Mouse (Mus musculus) lung, embryonic 14.5 days (tissue): ENCODE measurements around the gene Srd5a3. TPM values are rescaled to one million over a fixed set of nuclear protein-coding genes. Genes with fewer than 3 reads are reported as not detected.
"Not testable (repeated sequence)": the region's sequence is repeated elsewhere in the genome, so short reads cannot be mapped to it uniquely, and the experiment has no call there.

Source experiments
- ATAC-seq: fragments of 200-750 bp; cut with Nextera tagmentation; 2 replicates; pipeline ENCODE4 v1.8.0; 2017; ENCODE audit warnings: mild to moderate bottlenecking, moderate TSS enrichment, moderate library complexity; ENCODE audit not compliant: insufficient read depth
- DNase-seq: peaks from one replicate; pipeline ENCODE4 v3.0.0-alpha.2; 2015
- H3K27ac ChIP-seq: fragments of 300-500 bp; sonication (generic); 2 replicates; pipeline ENCODE4 v1.5.1; 2014; ENCODE audit warnings: low read depth, mild to moderate bottlenecking, moderate library complexity
- H3K27me3 ChIP-seq: fragments of 300-500 bp; sonication (generic); 2 replicates; pipeline ENCODE4 v1.6.1; 2014; ENCODE audit warnings: low read length, control low read depth; ENCODE audit not compliant: insufficient read depth
- H3K36me3 ChIP-seq: fragments of 300-500 bp; sonication (generic); 2 replicates; pipeline ENCODE4 v1.6.1; 2014; ENCODE audit warnings: control low read depth; ENCODE audit not compliant: insufficient read depth
- H3K4me1 ChIP-seq: fragments of 300-500 bp; sonication (generic); 2 replicates; pipeline ENCODE4 v1.6.1; 2014; ENCODE audit warnings: antibody characterized with exemption, control low read depth; ENCODE audit not compliant: insufficient read depth
- H3K4me2 ChIP-seq: fragments of 300-500 bp; sonication (generic); 2 replicates; pipeline ENCODE4 v1.6.1; 2014; ENCODE audit warnings: mild to moderate bottlenecking
- H3K4me3 ChIP-seq: fragments of 300-500 bp; sonication (generic); 2 replicates; pipeline ENCODE4 v1.5.1; 2014; ENCODE audit warnings: low read depth, low read length
- H3K9ac ChIP-seq: fragments of 300-500 bp; sonication (generic); 2 replicates; pipeline ENCODE4 v1.6.1; 2014
- H3K9me3 ChIP-seq: fragments of 300-500 bp; sonication (generic); 2 replicates; pipeline ENCODE4 v1.6.1; 2016; ENCODE audit warnings: low read depth, low read length, control low read depth
- CTCF ChIP-seq: IDR thresholded peaks from 2 replicates; pipeline ENCODE4 v1.5.1; 2016; ENCODE audit warnings: antibody characterized with exemption, low read depth
- WGBS: fragments of 180-500 bp; shearing (Covaris S2); extraction: QIAGEN DNeasy Blood & Tissue Kit; methylation state at CpG from one replicate; pipeline ENCODE4 v1.1.7; 2014; 5-methylcytosine and 5-hydroxymethylcytosine counted together
- polyA plus RNA-seq: library from polyadenylated mRNA; unstranded; fragments of >200 nt; fragmentation: Nextera tagmentation; extraction: Ambion mirVana; gene quantifications from 2 replicates; pipeline ENCODE4 v1.2.1, GENCODE M21; 2014

Gene Srd5a3
- polyA plus RNA-seq, result 35.7 and 37.6 TPM in 2 replicates

GRCm38 (mm10) chr5:76139808-76140729 is at the start of gene Srd5a3:
Gene Srd5a3, plus strand, starts transcription at chr5:76140271.
- peak within 1 kb of the TSS; percentile 99 for H3K27ac ChIP-seq
- H3K27me3 ChIP-seq, result no peaks in the 10 kb centered on the region
- peak within 1 kb of the TSS; percentile 64 for H3K4me3 ChIP-seq
- WGBS, result under 1% methylated on average over 64 of the region's 69 CpGs
- no peaks in the 10 kb centered on the region for H3K9me3 ChIP-seq
- H3K36me3 ChIP-seq, result no peaks in the 10 kb centered on the region
- H3K9ac ChIP-seq, result peak within 1 kb of the TSS; percentile 83
- peak; percentile 80 for TF ChIP-seq CTCF
- ATAC-seq, result peak; percentile 98
- DNase-seq, result peak; percentile 98
- H3K4me2 ChIP-seq, result peak within 1 kb of the TSS; percentile 75
- peaks cover 5% of the 10 kb centered on the region; the same call in 1 of the 2 replicates for H3K4me1 ChIP-seq

GRCm38 (mm10) chr5:76103809-76104208 is 36.3 kb upstream of the Srd5a3 start:
- WGBS, result 74% methylated on average over 5 of the region's 5 CpGs

GRCm38 (mm10) chr5:76107306-76107705 is 32.8 kb upstream of the Srd5a3 start:
- Histone ChIP-seq H3K36me3 (no peaks in the 10 kb centered on the region), H3K9ac (no peak overlapping the region), H3K9me3 (no peaks in the 10 kb centered on the region), H3K27me3 (no peaks in the 10 kb centered on the region), H3K27ac (no peak overlapping the region), H3K4me1 (no peaks in the 10 kb centered on the region), H3K4me2 (no peak overlapping the region), H3K4me3 (no peak overlapping the region)
- 70% methylated on average over 5 of the region's 5 CpGs for WGBS
- no peak for ATAC-seq
- DNase-seq, result no peak
- no peak for TF ChIP-seq CTCF

More at GRCm38 (mm10) chr5:76103809-76104208, 36.3 kb upstream of the Srd5a3 start:
- H3K27me3 ChIP-seq, H3K4me3 ChIP-seq, H3K4me2 ChIP-seq, DNase-seq, ATAC-seq, H3K36me3 ChIP-seq, H3K4me1 ChIP-seq, H3K9ac ChIP-seq, H3K27ac ChIP-seq, H3K9me3 ChIP-seq: not testable (repeated sequence)

GRCm38 (mm10) chr5:76108496-76108895 is 31.6 kb upstream of the Srd5a3 start:
- WGBS, result 79% methylated on average over 3 of the region's 3 CpGs
- ATAC-seq (no peak), DNase-seq (no peak)

GRCm38 (mm10) chr5:76111173-76111572 is 28.9 kb upstream of the Srd5a3 start:
- ATAC-seq, result no peak
- H3K27me3 ChIP-seq, result no peaks in the 10 kb centered on the region
- no peaks in the 10 kb centered on the region for H3K9me3 ChIP-seq
- peak; percentile 23 for DNase-seq
- H3K4me1 ChIP-seq, result no peaks in the 10 kb centered on the region
- H3K4me3 ChIP-seq, result no peak overlapping the region
- 78% methylated on average over 3 of the region's 3 CpGs for WGBS
- TF ChIP-seq CTCF, result no peak
- H3K36me3 ChIP-seq, result no peaks in the 10 kb centered on the region
- no peak overlapping the region for H3K4me2 ChIP-seq
- no peak overlapping the region for H3K9ac ChIP-seq
- no peak overlapping the region for H3K27ac ChIP-seq

More at GRCm38 (mm10) chr5:76108496-76108895, 31.6 kb upstream of the Srd5a3 start:
- Histone ChIP-seq H3K9me3 (no peaks in the 10 kb centered on the region), H3K4me2 (no peak overlapping the region), H3K36me3 (no peaks in the 10 kb centered on the region), H3K4me1 (no peaks in the 10 kb centered on the region), H3K27ac (no peak overlapping the region), H3K27me3 (no peaks in the 10 kb centered on the region), H3K9ac (no peak overlapping the region), H3K4me3 (no peak overlapping the region)
- no peak for TF ChIP-seq CTCF

GRCm38 (mm10) chr5:76112016-76112415 is 28.1 kb upstream of the Srd5a3 start:
- 72% methylated on average over 4 of the region's 4 CpGs for WGBS
- TF ChIP-seq CTCF, result no peak
- no peak overlapping the region for H3K9ac ChIP-seq
- H3K4me2 ChIP-seq, result no peak overlapping the region
- no peaks in the 10 kb centered on the region for H3K9me3 ChIP-seq
- H3K27ac ChIP-seq, result no peak overlapping the region
- no peaks in the 10 kb centered on the region for H3K36me3 ChIP-seq
- H3K4me3 ChIP-seq, result no peak overlapping the region
- H3K27me3 ChIP-seq, result no peaks in the 10 kb centered on the region
- no peaks in the 10 kb centered on the region for H3K4me1 ChIP-seq
- ATAC-seq (no peak), DNase-seq (no peak)

- no peaks in the 10 kb centered on the region for H3K36me3 ChIP-seq
- no peak overlapping the region for H3K9ac ChIP-seq
- no peaks in the 10 kb centered on the region for H3K27me3 ChIP-seq
- no peaks in the 10 kb centered on the region for H3K4me1 ChIP-seq
- no peak for TF ChIP-seq CTCF
- 68% methylated on average over 8 of the region's 8 CpGs for WGBS
- H3K9me3 ChIP-seq, result no peaks in the 10 kb centered on the region
- ATAC-seq, result no peak
- peak overlapping the region; percentile 38; the same call in 1 of the 2 replicates for H3K27ac ChIP-seq
- H3K4me2 ChIP-seq, result no peak overlapping the region
- no peak overlapping the region for H3K4me3 ChIP-seq
- no peak for DNase-seq
These were observed 24.5 kb upstream of the Srd5a3 start for GRCm38 (mm10) chr5:76115436-76116041.
